ENCODE assay signal across 10 mouse cellular contexts in genomic region chr1:52100496-52100895, GRCm38 (mm10). TPM values are rescaled to one million over a fixed set of nuclear protein-coding genes. Genes with fewer than 3 reads are reported as not detected.
A peak's percentile ranks its signal among the peaks of the same experiment; 100 is the strongest.
DNase-seq lines count a peak whose midpoint lies in the region; ATAC-seq and TF ChIP-seq lines count a peak whose summit lies in the region.
"Had no signal": no experiment of that assay in that cellular context is flagged by ENCODE, and none has a peak within 500 bp of the region (broad histone marks: within the 10 kb centered on the region; RNA-seq: fewer than 3 reads in every experiment).

No protein-coding gene starts in this region.

- WGBS in kidney, postnatal 0 days, result 67% methylated on average over 6 of the region's 6 CpGs
- WGBS in stomach, postnatal 0 days, result 70% methylated on average over 6 of the region's 6 CpGs
- WGBS in forebrain, embryonic 16.5 days, result 82% methylated on average over 6 of the region's 6 CpGs

- no peaks in the 10 kb centered on the region for H3K36me3 ChIP-seq in kidney, postnatal 0 days (ENCODE audit: insufficient read depth, low read length)
- no peaks in the 10 kb centered on the region for H3K36me3 ChIP-seq in stomach, postnatal 0 days (ENCODE audit: control insufficient read depth, insufficient read depth, low read length)
- H3K36me3 ChIP-seq in forebrain, embryonic 16.5 days (ENCODE audit: control insufficient read depth, insufficient read depth), result no peaks in the 10 kb centered on the region
- H3K36me3 ChIP-seq: limb, embryonic 12.5 days had no signal

- no peak for ATAC-seq in kidney, postnatal 0 days (replicated peaks; ENCODE audit: low FRiP score, low read depth)
- ATAC-seq in stomach, postnatal 0 days (ENCODE audit: low FRiP score, low TSS enrichment), result no peak
- ATAC-seq in forebrain, embryonic 16.5 days, result no peak

- no peak overlapping the region for H3K4me3 ChIP-seq in kidney, postnatal 0 days (replicated peaks; ENCODE audit: low read depth, low read length)
- H3K4me3 ChIP-seq in stomach, postnatal 0 days (ENCODE audit: low read depth, low read length), result no peak overlapping the region
- H3K4me3 ChIP-seq in forebrain, embryonic 16.5 days (replicated peaks; ENCODE audit: low read length), result no peak overlapping the region
- H3K4me3 ChIP-seq: limb, embryonic 12.5 days had no signal

- DNase-seq in kidney, postnatal 0 days (ENCODE audit: low spot score), result peak; percentile 18
- no peak for DNase-seq in kidney, adult 11 months
- peak; percentile 50 for DNase-seq in ES-CJ7 (ENCODE audit: low read depth, low spot score)
- DNase-seq in lung, adult 18-20 months, result peak; percentile 19 to 20
- no peak for DNase-seq in stomach, postnatal 0 days (ENCODE audit: low spot score)
- DNase-seq in cerebellum, adult 11-12 months, result no peak
- no peak for DNase-seq in left cerebral cortex, postnatal 14 days (ENCODE audit: low spot score in 2 of 2)
- DNase-seq: gastrocnemius, postnatal 25 days had no signal

- H3K4me2 ChIP-seq in kidney, postnatal 0 days (ENCODE audit: low read length), result no peak overlapping the region
- no peak overlapping the region for H3K4me2 ChIP-seq in stomach, postnatal 0 days (replicated peaks; ENCODE audit: low read depth)
- H3K4me2 ChIP-seq in forebrain, embryonic 16.5 days (ENCODE audit: low read length), result no peak overlapping the region
- H3K4me2 ChIP-seq: limb, embryonic 12.5 days had no signal

- no peak for TF ChIP-seq EP300 in stomach, postnatal 0 days (optimal IDR thresholded peaks at IDR 0.05)

- no peak overlapping the region for H3K9ac ChIP-seq in kidney, postnatal 0 days (ENCODE audit: low read depth, low read length)
- no peak overlapping the region for H3K9ac ChIP-seq in stomach, postnatal 0 days (ENCODE audit: low read length)
- no peak overlapping the region for H3K9ac ChIP-seq in forebrain, embryonic 16.5 days (replicated peaks; ENCODE audit: low read depth, low read length)
- H3K9ac ChIP-seq: limb, embryonic 12.5 days had no signal

- no peak overlapping the region for H3K27ac ChIP-seq in kidney, postnatal 0 days
- no peak overlapping the region for H3K27ac ChIP-seq in stomach, postnatal 0 days (replicated peaks)
- H3K27ac ChIP-seq in forebrain, embryonic 16.5 days (ENCODE audit: low read length), result no peak overlapping the region
- H3K27ac ChIP-seq: limb, embryonic 12.5 days had no signal

- TF ChIP-seq CTCF in kidney, postnatal 0 days (IDR thresholded peaks at IDR 0.05; ENCODE audit: low read depth), result peak; percentile 56
- TF ChIP-seq CTCF in stomach, postnatal 0 days (IDR thresholded peaks at IDR 0.05; ENCODE audit: low read depth), result peak; percentile 60

- no peaks in the 10 kb centered on the region for H3K4me1 ChIP-seq in kidney, postnatal 0 days (replicated peaks; ENCODE audit: insufficient read depth, low read length)
- H3K4me1 ChIP-seq in stomach, postnatal 0 days (replicated peaks; ENCODE audit: control insufficient read depth, insufficient read depth), result no peaks in the 10 kb centered on the region
- H3K4me1 ChIP-seq in forebrain, embryonic 16.5 days (replicated peaks; ENCODE audit: control insufficient read depth, insufficient read depth, low read length), result no peaks in the 10 kb centered on the region
- H3K4me1 ChIP-seq: limb, embryonic 12.5 days had no signal

- no peaks in the 10 kb centered on the region for H3K9me3 ChIP-seq in kidney, postnatal 0 days (replicated peaks; ENCODE audit: low read length)
- no peaks in the 10 kb centered on the region for H3K9me3 ChIP-seq in stomach, postnatal 0 days (ENCODE audit: control insufficient read depth, low read length)
- H3K9me3 ChIP-seq in forebrain, embryonic 16.5 days (ENCODE audit: control insufficient read depth, low read length), result no peaks in the 10 kb centered on the region
- H3K9me3 ChIP-seq: limb, embryonic 12.5 days had no signal

- intact Hi-C loops in left cerebral cortex, postnatal 14 days (cut with DNase I), result no loop called here

- no peaks in the 10 kb centered on the region for H3K27me3 ChIP-seq in kidney, postnatal 0 days (ENCODE audit: insufficient read depth, low read length)
- H3K27me3 ChIP-seq in stomach, postnatal 0 days (ENCODE audit: control insufficient read depth, insufficient read depth, low read length), result no peaks in the 10 kb centered on the region
- no peaks in the 10 kb centered on the region for H3K27me3 ChIP-seq in forebrain, embryonic 16.5 days (replicated peaks; ENCODE audit: control insufficient read depth, insufficient read depth, low read length)
- H3K27me3 ChIP-seq: limb, embryonic 12.5 days had no signal

RNA-seq across cellular contexts. Expression of gene Stat1, which starts 18.7 kb away (rescaled TPM):
- 32.4 and 36.9 TPM in 2 replicates for polyA plus RNA-seq in kidney, postnatal 0 days (2015; fragmentation: Nextera tagmentation; extraction: Ambion mirVana)
- polyA plus RNA-seq in stomach, postnatal 0 days (2015; fragmentation: Nextera tagmentation; extraction: Ambion mirVana), result 22.2 and 24.0 TPM in 2 replicates
- polyA plus RNA-seq in forebrain, embryonic 16.5 days (2015; fragmentation: Nextera tagmentation; extraction: Ambion mirVana), result 10.5 and 13.2 TPM in 2 replicates
- 10 to 100 TPM; 13.2 to 13.9 TPM for total RNA-seq in left cerebral cortex, postnatal 14 days (2021)

Comparison
In these comparisons a context has a peak if more than half of its experiments do, and no peak if none do; other contexts are left out.
1. DNase-seq: peak in kidney, postnatal 0 days (single experiment), ES-CJ7 (single experiment) and lung, adult 18-20 months (2 of 2); none in kidney, adult 11 months (single experiment), stomach, postnatal 0 days (single experiment), cerebellum, adult 11-12 months (single experiment) and left cerebral cortex, postnatal 14 days (0 of 2).